Mouse (Mus musculus): ENCODE measurements at regions not wholly inside any gene's neighbourhood (a gene's known extent, or its start where the extent isn't known, plus 50 kb on each side); places are given as distances from the start of the nearest gene placed in this dataset.

DNA sequence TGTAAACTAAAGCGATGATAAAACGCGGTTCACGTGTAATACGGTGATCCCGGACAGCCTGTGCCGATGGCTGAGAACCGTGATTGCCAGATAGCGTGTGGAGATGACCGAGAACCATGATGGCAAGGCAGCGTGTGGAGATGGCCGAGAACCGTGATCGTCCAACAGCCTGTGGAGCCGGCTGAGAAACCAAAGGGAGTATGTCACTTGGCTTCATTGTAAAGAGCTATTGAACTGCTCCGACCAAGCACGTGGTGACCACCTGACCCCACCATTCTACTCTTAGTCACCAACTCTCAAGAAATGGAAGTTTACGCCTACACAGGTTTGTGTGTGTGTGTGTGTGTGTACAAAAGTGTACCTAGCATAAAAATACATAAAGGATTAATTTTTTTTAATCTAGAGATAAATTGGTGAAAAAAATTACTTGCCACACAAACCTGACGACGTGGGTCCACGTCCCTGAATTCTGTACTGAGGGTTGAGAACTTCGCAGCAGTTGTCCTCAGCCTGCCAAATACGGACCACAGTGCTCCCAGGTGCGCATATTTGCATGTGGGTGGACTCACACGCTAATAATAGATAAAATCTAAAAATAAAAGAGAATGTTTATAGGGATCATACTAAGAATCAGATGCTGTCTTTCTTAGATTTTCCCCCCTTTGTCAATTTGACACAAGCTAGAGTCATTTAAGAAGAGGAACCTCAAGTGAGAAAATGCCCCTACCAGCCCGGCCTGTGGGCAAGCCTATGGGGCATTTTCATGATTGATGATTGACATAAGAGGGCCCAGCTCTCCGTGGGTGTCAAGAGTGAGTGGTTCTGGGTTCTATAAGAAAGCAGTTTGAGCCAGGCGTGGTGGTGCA is 56.6 kb upstream of the Mef2a start:
- DNase-seq (ENCODE audit: low spot score): no peak

- DNase-seq (ENCODE audit: low spot score): no peak
These were observed 55.7 kb upstream of the Mef2a start for GRCm38 (mm10) chr7:67428388-67428787.

- no peak for DNase-seq (ENCODE audit: low spot score)
These were observed 53.4 kb upstream of the Mef2a start for GRCm38 (mm10) chr7:67426076-67426475.

- no peak for DNase-seq (ENCODE audit: low spot score)
These were observed 52.9 kb upstream of the Mef2a start for GRCm38 (mm10) chr7:67425581-67425980.

GRCm38 (mm10) chr7:67424810-67425485 is 52.3 kb upstream of the Mef2a start:
- DNase-seq (ENCODE audit: low spot score): no peak
